Mouse (Mus musculus): ENCODE data around the gene Coch.
"Not testable (repeated sequence)": the region's sequence is repeated elsewhere in the genome, so short reads cannot be mapped to it uniquely, and the experiment has no call there.

Gene Coch

DNA sequence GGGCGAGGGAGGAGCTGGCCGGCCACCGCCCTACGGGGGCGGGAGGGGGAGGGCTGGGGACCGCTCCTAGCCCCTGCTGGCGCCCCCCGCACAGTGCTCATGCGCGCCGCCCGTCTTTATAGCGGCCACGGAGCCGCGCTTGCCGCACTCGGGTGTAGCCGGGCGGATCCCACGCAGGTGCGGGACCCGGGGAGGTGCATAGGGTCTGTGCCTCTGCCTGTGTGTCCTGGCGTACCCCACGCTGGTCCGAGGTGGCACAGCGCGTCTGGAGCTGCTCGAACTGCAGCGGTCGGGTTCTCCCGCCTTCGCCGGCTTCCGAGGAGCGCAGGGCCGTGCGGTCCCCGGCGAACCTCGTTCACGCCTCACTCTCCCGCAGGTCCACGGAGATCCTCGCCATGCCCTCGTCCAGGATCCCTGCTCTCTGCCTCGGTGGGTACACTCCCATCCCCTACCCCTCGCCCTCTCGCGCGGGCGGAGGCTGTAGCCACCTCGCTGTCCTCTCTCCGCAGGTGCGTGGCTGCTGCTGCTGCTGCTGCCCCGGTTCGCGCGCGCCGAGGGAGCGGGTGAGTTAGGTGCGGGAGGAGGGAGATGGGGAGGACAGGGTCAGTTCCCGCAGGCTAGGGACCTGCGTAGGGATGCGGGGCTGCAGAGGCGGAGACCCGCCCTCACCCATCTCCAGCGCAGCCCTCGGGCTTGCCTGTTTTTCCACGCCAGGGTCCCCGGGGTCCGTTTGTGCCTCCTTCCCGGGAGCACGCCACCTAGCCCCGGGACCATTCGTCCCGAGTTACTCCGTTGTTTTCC lies at the start of gene Coch:
Coch (plus strand) TSS at position 113 of the 801 bp plus-strand sequence.
- no peak for DNase-seq (ENCODE audit: low read depth, low spot score)

DNA sequence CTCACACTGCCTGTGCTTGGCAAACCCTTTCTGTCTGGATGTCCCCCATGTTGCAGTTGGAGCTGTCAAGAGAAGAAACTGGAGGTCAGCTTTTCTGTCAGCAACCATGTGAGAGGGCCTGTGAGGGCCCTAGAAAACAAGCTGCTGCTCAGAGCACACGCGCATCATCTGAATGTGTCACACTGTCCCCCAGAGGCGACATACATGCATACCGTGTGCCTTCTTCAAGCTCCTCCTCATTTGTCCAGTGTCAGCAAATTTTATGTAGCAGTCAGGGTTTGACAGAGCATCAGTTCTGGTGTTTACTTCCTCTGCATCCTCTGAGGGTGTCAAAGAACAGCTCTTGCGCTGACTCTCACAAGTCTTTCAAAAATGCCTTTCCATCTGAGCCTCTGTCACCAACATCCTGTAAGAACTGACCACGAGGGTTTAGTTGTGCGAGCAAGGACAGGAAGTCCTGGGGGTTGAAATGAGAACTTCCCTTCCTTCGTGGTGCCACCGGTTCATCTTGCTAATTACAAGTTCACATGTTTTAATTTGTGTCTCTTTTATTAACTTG lies 49.7 kb upstream of the Coch start:
- no peak for DNase-seq (ENCODE audit: low read depth, low spot score)

DNA sequence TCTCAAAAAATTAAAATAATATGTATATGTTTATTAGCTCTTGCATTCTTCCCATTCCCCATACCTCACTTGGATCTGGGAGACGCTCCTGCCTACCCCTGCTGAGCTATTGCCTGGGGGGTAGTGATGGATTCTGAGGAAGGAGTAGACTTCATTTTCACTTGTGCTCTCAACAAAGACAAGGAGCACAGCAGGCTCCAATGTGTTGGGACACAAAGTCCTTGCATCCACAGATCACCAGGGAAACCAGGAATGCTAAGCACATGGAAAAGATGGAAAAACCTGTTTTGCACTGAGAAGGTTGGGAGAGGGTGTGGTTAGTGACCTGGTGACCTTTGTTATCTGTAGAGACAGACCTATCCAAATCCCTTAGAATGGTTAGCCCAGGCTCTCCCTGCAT lies 38.1 kb upstream of the Coch start:
- DNase-seq (ENCODE audit: low read depth, low spot score) = no peak

DNA sequence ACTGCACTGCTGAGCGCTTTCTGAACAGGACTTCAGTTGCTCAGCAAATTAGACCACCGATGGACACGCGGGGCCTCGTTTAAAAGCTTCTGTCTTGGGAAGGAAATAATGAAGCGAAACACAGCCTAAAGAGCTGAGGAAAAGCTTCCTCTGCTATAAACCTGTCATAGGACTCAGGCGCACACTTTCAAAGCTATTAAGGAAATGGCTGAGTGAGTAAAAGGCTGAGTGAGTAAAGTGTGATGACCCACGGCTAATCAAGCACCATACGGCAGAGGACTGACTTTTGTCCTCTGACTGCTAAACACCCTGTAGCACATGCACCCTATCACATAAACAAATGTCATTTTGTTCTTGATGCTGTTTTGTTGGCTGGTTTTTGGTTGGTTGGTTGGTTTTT lies 31.7 kb upstream of the Coch start:
- DNase-seq (ENCODE audit: low read depth, low spot score) = peak; percentile 59

DNA sequence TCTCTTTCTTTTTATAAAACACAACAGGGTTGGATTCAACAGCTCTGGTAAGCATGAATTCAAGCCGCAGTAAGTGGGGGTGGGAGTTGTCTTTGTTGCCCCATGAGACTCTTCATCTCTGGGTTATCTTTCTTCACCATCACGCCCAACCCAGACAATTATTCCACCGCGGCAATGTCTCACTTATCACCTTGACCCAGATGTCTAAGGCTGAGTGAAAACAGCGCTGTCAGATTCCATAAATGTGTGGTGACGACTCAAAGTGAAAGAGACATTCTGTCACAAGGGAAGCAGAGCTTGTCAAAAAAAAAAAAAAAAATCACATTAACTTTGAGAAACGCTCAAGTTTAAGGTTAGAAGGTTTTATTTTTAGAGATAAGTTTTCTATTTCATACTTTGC lies 25.9 kb upstream of the Coch start:
- no peak for DNase-seq (ENCODE audit: low read depth, low spot score)

DNA sequence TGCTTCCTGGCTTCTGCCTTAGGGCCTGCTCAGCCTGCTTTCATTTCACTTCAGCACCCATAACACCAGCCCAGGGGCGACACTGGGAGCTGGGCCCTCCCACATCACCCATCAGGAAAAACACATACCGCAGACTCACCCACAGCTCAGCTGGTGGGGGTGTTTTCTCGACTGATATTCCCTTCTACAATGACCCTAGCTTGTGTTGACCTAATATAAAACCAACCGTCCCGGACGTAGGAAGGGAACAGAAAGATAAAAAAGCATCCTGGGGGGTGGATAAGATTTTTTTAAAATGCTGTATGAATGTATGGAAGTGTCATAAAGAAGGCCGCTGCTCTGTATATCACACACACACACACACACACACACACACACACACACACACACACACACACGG lies 23.7 kb upstream of the Coch start:
- no peak for DNase-seq (ENCODE audit: low read depth, low spot score)

DNA sequence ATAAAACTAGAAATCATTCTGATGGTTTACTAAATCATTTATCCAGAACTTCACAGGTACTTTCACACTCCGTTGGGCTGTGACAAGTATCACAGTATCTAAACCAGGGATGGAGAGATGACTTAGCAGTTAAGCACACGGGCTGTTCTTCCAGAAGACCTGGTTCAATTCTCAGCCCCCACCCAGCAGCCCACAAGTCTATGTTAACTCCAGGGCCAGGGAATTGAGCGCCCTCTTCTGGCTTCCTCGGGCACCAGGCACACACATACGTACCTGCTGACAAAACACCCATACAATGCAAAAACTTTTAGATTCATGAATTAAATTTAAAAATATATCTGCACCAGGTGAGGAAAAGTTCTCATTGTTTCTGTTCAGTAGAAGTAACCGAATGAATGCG lies 23.2 kb upstream of the Coch start:
- DNase-seq (ENCODE audit: low read depth, low spot score) = no peak

DNA sequence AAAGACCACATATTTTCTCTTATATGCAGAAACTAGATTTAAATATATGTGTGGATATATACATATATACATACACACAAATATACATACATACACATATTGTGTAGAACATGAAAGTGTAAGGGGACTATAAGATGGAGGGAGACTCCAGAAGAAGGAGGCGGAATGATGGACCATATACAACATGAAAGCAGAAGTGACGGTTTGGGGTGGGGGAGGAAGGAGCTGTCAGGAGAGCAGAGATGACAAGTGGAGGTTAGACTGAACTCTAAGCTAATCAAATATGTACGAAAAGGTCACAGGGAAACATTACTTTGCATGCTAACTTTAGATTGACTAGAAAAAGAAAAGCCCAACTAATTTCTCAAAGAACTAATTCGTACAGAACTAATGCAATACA lies 20.5 kb upstream of the Coch start:
- no peak for DNase-seq (ENCODE audit: low read depth, low spot score)

DNA sequence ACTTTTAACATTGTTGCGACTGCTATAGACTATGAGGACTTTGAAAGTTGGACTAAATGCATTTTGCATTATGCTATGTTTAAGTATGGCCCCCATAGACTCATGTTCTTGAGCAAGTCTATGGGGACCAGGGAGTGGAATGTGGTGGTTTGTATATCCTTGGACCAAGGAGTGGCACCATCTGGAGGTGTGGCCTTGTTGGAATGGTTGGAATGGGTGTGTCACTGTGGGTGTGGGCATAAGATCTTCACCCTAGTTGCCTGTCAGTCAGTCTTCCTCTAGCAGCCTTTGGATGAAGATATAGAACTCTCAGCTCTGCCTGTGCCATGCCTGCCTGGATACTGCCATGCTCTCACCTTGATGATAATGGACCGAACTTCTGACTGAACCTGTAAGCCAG lies 15.3 kb upstream of the Coch start:
- not testable (repeated sequence) for DNase-seq (ENCODE audit: low read depth, low spot score)

DNA sequence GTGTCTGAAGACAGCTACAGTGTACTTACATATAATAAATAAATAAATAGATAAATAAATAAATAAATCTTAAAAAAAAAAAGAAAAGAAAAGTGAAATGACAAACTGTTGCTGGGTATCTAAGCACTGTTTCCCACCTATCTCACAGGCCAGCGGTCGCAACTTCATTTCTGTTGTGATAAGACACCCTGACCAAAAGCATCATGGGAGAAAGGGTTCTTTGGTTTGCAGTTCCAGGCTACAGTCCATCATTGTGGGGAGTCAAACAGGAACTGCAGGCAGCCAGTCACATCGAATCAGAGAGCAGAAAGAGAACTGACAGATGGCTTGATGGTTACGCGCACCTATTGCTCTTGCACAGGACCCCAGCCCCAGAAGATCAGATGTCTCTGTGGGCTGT lies 3.9 kb upstream of the Coch start:
- no peak for DNase-seq (ENCODE audit: low read depth, low spot score)

DNA sequence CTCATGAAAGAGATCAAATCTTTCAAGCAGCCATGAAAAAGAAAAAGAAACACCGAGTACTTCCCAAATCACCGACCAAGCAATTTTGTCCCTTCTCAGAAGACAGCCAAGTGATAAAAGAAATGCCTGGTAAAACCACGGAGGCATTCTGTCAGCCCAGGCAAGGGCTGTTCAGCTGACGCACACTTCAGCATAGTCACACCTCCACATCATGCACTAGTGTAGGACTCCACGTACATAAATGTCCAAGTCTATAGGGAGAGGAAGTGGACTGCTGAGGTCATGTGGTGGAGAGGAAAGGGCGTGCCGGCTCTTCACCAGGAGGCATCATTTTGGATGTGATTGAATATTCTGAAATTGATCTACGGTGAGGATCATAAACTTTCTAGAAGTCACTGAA lies 1.2 kb upstream of the Coch start:
- DNase-seq (ENCODE audit: low read depth, low spot score) = no peak

DNA sequence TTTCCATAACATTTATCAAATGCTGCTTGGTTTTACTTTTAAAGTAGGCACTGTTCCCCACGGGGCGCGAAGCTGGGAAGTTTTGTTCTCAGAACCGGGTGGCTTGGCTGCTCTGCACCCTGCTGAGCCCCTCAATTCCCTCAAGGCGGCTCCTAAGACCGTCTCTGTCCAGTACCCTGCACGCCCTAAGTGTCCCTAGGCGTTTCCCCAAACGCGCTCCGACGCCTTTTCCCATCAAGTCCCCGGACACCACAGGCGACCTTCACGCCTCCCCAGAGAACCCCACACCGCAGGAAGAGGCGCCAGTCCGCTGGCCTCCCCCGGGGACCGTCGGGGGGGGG lies 283 bp upstream of the Coch start:
- DNase-seq (ENCODE audit: low read depth, low spot score) = no peak

DNA sequence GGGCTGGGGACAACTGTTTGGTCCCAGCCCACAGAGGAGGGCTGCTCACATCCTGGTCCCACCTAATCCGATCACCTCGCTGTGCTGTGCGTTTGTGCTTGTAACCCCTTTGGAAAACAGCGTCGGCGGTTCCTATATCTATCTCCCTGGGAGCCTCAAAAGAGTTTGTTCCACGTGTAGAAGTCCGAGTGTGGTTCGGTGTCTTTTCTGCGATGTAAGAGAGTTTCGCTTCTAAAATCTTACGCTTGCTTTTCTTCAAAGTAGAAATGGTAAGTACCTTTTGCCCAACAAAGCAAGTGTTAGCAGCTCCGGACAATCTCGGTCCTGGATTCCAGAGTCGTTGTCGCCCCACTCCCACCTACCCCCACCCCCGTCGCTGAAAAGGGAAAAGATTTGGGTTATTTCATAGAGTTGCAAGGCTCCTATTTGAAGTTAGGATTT lies 909 bp downstream of the Coch start:
- peak; percentile 24 for DNase-seq (ENCODE audit: low read depth, low spot score)

DNA sequence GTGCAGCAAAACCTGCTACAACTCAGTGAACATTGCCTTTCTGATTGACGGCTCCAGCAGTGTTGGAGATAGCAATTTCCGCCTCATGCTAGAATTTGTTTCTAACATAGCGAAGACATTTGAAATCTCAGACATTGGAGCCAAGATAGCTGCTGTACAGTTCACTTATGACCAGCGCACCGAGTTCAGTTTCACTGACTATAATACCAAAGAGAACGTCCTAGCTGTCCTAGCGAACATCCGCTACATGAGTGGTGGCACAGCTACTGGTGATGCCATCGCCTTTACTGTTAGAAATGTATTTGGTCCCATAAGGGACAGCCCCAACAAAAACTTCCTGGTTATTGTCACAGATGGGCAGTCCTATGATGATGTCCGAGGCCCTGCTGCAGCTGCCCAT lies 10.2 kb downstream of the Coch start:
- DNase-seq (ENCODE audit: low read depth, low spot score) = no peak

DNA sequence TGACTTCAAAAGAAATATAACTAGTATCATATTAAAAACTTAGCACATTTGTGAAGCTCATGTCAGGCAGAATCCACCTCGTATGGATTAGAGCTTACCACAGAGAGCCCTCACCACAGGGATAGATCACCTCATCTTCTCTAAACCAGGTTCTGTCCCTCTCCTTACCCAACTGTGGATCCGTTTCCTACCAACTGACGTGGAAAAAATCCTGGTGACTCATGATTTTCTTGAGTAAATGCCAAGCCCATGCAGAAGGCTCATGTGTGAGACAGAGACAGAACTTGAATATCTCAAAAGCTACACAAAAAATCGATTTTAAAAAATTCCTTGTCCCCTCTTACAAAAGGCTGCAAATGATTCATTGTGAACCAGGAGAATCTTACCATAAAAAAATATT lies 13.0 kb downstream of the Coch start:
- no peak for DNase-seq (ENCODE audit: low read depth, low spot score)

DNA sequence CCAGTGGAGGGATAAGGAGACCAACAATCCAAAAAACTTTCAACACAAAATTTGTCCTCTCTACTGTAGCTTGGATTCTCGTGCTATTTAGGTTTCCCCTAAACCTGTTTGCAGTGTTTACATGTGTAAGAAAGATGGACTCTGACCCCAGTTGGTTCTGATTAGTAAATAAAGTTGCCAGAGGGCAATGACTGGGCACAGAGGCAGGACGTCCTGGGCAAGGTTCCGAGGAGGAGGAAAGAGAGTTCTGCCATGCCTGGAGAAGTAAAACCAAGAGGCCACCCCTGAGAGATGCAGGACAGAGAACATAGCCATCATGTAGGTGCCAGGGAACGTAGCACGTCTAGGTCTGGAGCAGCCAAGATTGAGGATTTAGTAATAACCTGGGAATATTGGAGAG lies 19.2 kb downstream of the Coch start:
- DNase-seq (ENCODE audit: low read depth, low spot score) = no peak

DNA sequence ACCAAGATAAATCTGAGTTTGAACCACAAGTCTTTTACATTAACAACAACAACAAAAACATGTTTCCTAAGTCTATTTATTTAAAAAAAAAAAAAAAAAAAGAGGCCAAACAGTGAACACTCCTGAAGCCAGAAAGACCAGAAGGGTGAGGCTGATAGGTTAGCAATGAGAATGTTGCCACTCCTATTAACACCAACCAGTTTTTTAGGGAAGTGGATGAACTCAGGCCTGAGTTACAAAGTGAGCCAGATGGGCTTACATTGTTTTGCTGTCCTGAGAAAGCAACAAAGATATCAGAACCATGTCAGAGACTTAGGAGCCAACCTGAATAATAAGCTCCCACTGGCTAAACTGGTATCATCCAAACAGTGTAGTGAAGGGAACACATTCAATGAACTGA lies 27.4 kb downstream of the Coch start:
- DNase-seq (ENCODE audit: low read depth, low spot score) = no peak

DNA sequence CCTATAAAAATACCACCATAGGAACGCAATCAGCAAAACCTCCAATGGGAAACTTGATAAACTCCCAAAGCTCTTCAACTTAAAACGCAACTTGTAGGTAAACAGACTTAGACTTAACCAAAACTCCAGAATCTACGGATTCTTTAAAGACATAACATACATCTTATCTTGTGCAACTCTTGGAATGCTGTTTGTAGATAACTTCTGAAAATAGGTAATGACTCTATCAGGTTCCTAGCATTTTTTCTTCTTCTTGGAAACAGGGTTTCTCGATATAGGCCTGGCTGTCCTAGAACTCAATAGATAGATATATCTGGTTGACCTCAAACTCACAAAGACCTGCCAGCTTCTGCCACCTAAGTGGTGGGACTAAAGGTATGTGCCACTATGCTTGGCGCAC lies 28.0 kb downstream of the Coch start:
- no peak for DNase-seq (ENCODE audit: low read depth, low spot score)

DNA sequence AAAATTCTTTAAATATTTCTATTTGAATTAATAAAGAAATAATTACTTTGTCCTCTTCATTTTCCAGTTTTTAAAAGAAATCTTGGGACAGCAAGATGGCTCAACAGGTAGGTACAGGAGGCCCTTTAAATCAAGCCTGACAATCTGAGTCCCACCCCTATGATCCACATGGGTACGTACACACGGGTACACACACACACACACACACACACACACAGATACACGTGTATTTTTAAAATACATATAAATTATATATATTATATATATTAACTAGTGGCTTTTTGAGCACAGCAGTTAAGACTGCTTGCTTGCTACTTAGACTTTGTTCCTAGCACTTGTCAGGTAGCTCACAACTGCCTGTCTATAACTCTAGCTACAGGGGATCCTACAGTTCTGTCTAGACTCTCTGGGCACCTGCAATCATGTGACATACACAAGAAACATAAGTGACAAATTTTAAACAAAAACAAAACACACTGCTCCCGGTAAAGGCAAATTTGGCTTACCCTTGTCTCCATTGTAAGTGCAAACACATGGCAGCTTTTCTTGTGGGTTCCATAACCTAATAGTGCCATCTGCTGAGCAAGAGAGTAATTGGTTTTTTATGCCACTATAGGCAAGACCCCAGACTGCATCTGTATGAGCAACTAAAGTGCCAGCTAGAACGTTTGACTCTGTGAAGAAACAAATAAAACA lies 29.7 kb downstream of the Coch start:
- peak; percentile 18 for DNase-seq (ENCODE audit: low read depth, low spot score)

DNA sequence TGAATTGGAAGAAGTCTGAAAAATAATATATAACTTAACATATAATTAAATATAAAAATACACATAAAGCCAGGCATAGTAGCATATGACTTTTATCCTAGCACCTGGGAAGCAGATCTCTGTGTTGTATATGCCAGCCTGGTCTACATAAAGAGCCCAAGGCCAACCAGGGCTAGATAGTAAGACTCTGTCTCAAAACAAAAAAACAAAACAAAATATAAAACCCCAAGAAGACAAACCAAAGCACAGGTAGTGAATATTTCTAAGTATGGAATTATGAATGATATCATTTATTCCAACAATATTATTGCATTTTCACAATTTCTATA lies 30.2 kb downstream of the Coch start:
- no peak for DNase-seq (ENCODE audit: low read depth, low spot score)

DNA sequence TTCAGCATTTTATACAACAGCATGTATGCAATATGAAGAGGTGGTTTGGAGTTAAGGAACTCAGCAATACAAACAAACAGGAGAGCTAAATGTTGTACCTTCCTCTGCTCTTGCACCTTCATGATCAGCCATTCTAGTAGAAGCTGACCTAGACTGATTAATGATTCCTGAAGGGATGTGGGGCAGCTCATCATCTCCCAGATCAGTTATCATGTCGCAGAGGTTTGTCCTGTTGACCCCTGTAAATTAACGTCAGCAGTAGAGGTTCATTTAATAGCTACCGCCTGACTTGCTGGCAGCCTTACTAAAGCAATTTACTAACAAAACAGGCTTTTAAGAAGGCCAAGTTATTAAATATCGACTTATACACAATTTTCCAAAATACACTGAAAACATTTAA lies 40.3 kb downstream of the Coch start:
- no peak for DNase-seq (ENCODE audit: low read depth, low spot score)

DNA sequence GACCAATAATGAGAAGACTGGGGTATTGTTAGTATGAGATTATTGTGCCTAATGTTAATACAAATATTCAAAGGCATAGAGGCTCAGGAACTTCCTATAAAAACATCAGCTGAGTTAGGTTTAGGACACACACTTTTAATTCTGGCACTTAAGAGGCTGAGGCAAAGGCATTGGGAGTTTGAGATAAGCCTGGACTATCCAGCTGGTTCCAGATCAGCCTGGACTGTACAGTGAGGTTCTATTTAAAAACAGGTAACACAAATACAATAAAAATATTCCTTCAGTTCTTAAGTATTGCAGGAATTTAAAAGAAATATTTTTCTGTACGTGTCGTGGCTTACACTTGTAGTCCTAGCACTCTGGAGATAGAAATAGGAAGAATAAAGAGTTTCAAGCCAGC lies 43.1 kb downstream of the Coch start:
- no peak for DNase-seq (ENCODE audit: low read depth, low spot score)
